Mouse (Mus musculus) myocyte (in vitro differentiated cells): Measurements from ENCODE around the gene Tmprss2. TPM values are rescaled to one million over a fixed set of nuclear protein-coding genes. Genes with fewer than 3 reads are reported as not detected.

Experiments used
- H3K27me3 ChIP-seq: one replicate; pipeline ENCODE4 v1.6.1; 2011; ENCODE audit not compliant: control insufficient read depth, insufficient read depth, insufficient read length
- H3K36me3 ChIP-seq: one replicate; pipeline ENCODE4 v1.6.1; 2011; ENCODE audit not compliant: control insufficient read depth, insufficient read depth
- H3K4me2 ChIP-seq: one replicate; pipeline ENCODE4 v1.6.1; 2011; ENCODE audit warnings: low read depth, control low read depth
- H3K4me3 ChIP-seq: one replicate; pipeline ENCODE4 v1.5.1; 2011; ENCODE audit warnings: mild to moderate bottlenecking, control low read depth, moderate library complexity
- H3K79me2 ChIP-seq: one replicate; pipeline ENCODE4 v1.6.1; 2011; ENCODE audit not compliant: control insufficient read depth, insufficient read depth
- H3ac ChIP-seq: one replicate; pipeline ENCODE4 v1.6.1; 2011; ENCODE audit not compliant: control insufficient read depth, insufficient read length
- CEBPB ChIP-seq: IDR thresholded peaks from 2 replicates; pipeline ENCODE4 v1.6.1; 2011; ENCODE audit warnings: mild to moderate bottlenecking, moderate library complexity; ENCODE audit not compliant: poor library complexity, insufficient read depth, severe bottlenecking
- E2F4 ChIP-seq: IDR thresholded peaks from one replicate; pipeline ENCODE4 v1.6.1; 2011; ENCODE audit warnings: mild to moderate bottlenecking, control low read depth, moderate library complexity; ENCODE audit not compliant: insufficient read depth
- MAX ChIP-seq: IDR thresholded peaks from one replicate; pipeline ENCODE4 v1.6.1; 2011; ENCODE audit warnings: low read depth, mild to moderate bottlenecking, control low read depth
- MYOD1 ChIP-seq, 3 experiments: IDR thresholded peaks; one replicate each; pipeline ENCODE4 v1.6.1; 2011; ENCODE audit warnings: control low read depth in 2 of 3, low read depth in 2 of 3, mild to moderate bottlenecking in 2 of 3, moderate library complexity in 1 of 3; ENCODE audit not compliant: insufficient read length in 2 of 3, control insufficient read depth in 1 of 3
- MYOG ChIP-seq, 3 experiments: IDR thresholded peaks; one replicate each; pipeline ENCODE4 v1.6.1; 2011; ENCODE audit warnings: control low read depth in 2 of 3, low read depth in 2 of 3, mild to moderate bottlenecking in 2 of 3; ENCODE audit not compliant: insufficient read length in 2 of 3, control insufficient read depth in 1 of 3, insufficient read depth in 1 of 3
- POLR2A ChIP-seq: IDR thresholded peaks from one replicate; pipeline ENCODE4 v1.6.1; 2011; ENCODE audit warnings: low read depth, mild to moderate bottlenecking, control low read depth, moderate library complexity; ENCODE audit not compliant: insufficient read length
- POLR2AphosphoS2 ChIP-seq: IDR thresholded peaks from one replicate; pipeline ENCODE4 v1.6.1; 2011; ENCODE audit warnings: low read depth, control low read depth; ENCODE audit not compliant: insufficient read length
- REST ChIP-seq: IDR thresholded peaks from one replicate; pipeline ENCODE4 v1.6.1; 2011; ENCODE audit warnings: mild to moderate bottlenecking, control low read depth, moderate library complexity; ENCODE audit not compliant: insufficient read depth, insufficient read length
- SRF ChIP-seq: IDR thresholded peaks from one replicate; pipeline ENCODE4 v1.6.1; 2011; ENCODE audit warnings: low read depth; ENCODE audit not compliant: control insufficient read depth, insufficient read length
- TCF12 ChIP-seq: IDR thresholded peaks from one replicate; pipeline ENCODE4 v1.6.1; 2011; ENCODE audit warnings: mild to moderate bottlenecking, control low read depth; ENCODE audit not compliant: poor library complexity, insufficient read depth, severe bottlenecking
- TCF3 ChIP-seq: IDR thresholded peaks from one replicate; pipeline ENCODE4 v1.6.1; 2011; ENCODE audit warnings: low read depth, control low read depth; ENCODE audit not compliant: insufficient read length
- USF1 ChIP-seq: IDR thresholded peaks from one replicate; pipeline ENCODE4 v1.6.1; 2011; ENCODE audit warnings: low read depth, mild to moderate bottlenecking, control low read depth, moderate library complexity
- polyA plus RNA-seq: library from polyadenylated mRNA; unstranded; fragments of >200 nt; fragmentation: generic; extraction: Trizol; gene quantifications from one replicate; pipeline ENCODE4 v1.2.1, GENCODE M21; 2012; ENCODE audit warnings: missing spikeins

The Tmprss2 gene
- 0.05 TPM for polyA plus RNA-seq

DNA sequence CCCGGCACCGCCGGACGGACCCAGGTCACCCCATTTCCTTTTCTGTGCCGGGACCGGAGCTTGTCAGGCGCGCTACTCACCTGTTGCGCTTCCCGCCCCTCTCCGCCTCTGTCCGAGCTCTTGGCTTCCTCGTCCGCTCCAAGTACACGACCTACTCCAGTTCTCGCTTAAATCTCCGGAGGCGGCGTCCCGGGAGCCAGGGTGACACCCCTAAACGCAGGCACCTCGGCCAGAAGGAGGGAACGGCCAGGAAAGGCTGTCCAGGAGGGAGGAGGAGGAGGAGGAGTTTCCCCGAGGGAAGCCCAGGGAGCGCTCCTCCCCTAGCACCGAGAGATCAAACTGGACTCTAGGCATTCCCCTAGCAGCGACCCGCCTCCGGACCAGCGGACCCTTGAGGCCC, at the start of gene Tmprss2:
Tmprss2 (minus strand) TSS at position 257 of the 400 bp plus-strand sequence.
- Histone ChIP-seq H3K36me3 (no peaks in the 10 kb centered on the region), H3K4me3 (no peak within 1 kb of the TSS), H3ac (no peak within 1 kb of the TSS), H3K79me2 (no peaks in the 10 kb centered on the region), H3K4me2 (no peak within 1 kb of the TSS), H3K27me3 (peaks cover 21% of the 10 kb centered on the region)
- no peak for TF ChIP-seq SRF
- no peak for TF ChIP-seq MYOD1 (IDR thresholded peaks at IDR 0.05; ENCODE audit: control insufficient read depth in 1 of 3, insufficient read length in 2 of 3, low read depth in 2 of 3)
- TF ChIP-seq MYOG (IDR thresholded peaks at IDR 0.05; ENCODE audit: control insufficient read depth in 1 of 3, insufficient read depth in 1 of 3, insufficient read length in 2 of 3, low read depth in 2 of 3) = no peak
- TF ChIP-seq TCF3 = no peak
- TF ChIP-seq TCF12 = no peak
- TF ChIP-seq E2F4 = no peak
- no peak for TF ChIP-seq USF1
- TF ChIP-seq REST = no peak
- TF ChIP-seq CEBPB = no peak
- TF ChIP-seq POLR2AphosphoS2 = no peak
- TF ChIP-seq MAX = no peak
- no peak for TF ChIP-seq POLR2A

DNA sequence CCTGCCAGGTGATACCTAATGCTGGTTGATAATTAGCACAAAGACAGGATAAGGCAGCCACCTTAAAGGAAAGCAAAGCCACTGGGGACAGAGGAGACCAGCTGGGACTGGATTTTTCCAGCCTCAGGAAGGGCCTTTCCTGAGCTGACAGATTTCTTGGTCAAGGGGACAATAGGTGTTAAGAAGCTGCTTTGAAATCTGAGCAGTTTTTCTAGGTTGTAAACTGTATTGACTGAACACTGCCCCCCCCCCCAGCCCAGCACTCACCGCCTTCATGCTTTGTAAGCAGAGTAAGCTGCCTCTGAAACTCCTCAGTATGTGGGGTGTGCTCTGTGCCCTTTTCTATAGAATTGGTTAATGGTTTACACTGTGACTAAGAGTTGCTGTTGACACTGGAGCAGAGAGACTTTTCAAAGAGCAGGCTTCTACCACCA, 48.2 kb upstream of the Tmprss2 start:
- Histone ChIP-seq H3ac (no peak overlapping the region), H3K36me3 (no peaks in the 10 kb centered on the region), H3K4me2 (no peak overlapping the region), H3K4me3 (no peak overlapping the region), H3K27me3 (no peaks in the 10 kb centered on the region), H3K79me2 (no peaks in the 10 kb centered on the region)
- TF ChIP-seq CEBPB (no peak), USF1 (no peak), POLR2A (no peak), MYOD1 (IDR thresholded peaks at IDR 0.05; ENCODE audit: control insufficient read depth in 1 of 3, insufficient read length in 2 of 3, low read depth in 2 of 3) (no peak), TCF3 (no peak), E2F4 (no peak), MYOG (IDR thresholded peaks at IDR 0.05; ENCODE audit: control insufficient read depth in 1 of 3, insufficient read depth in 1 of 3, insufficient read length in 2 of 3, low read depth in 2 of 3) (no peak), POLR2AphosphoS2 (no peak), TCF12 (no peak), SRF (no peak), MAX (no peak), REST (no peak)

DNA sequence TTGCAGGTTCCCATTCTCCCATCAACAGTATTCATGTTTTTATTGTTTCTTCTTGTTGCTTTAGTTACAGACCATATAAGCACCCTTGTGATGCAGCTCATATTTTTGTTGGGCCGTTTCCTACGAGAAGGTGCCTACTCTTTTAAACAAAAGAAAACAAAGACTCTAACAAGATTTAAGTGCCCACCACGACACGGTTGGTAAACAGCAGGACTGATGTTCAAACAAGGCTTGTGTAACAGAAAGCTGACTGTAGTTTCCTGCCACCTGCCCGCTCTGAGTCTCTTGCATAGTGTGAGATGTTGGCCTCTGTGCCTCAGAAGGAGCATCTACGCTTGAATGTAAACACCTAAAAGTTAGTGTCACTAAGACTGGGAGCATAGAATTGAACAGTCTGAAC, 47.5 kb upstream of the Tmprss2 start:
- no peaks in the 10 kb centered on the region for H3K79me2 ChIP-seq
- H3ac ChIP-seq = no peak overlapping the region
- H3K4me2 ChIP-seq = no peak overlapping the region
- no peaks in the 10 kb centered on the region for H3K27me3 ChIP-seq
- H3K36me3 ChIP-seq = no peaks in the 10 kb centered on the region
- TF ChIP-seq SRF = no peak
- no peak for TF ChIP-seq TCF3
- no peak for TF ChIP-seq E2F4
- no peak for TF ChIP-seq TCF12
- no peak for TF ChIP-seq CEBPB
- no peak overlapping the region for H3K4me3 ChIP-seq

DNA sequence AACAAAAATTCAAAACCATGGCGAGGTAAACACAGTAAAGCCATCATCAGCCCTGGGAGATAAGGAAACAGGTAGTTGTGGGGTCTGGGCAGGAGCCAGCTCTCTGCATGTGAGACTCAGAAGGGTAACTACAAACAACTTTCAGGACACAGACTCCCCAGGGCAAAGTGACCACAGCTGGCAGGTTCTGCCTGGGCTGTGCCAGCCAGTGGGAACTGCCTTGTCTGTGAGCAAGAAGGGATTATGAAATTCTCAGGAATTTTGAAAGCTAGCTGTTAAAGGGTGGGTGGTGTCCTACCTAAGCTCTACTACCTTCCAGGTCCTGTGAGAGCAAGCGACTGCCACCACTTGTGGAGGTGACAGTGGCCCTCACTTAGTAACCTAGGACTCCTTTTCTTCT, 44.8 kb upstream of the Tmprss2 start:
- TF ChIP-seq MAX = no peak
- no peak for TF ChIP-seq SRF
- TF ChIP-seq E2F4 = no peak
- TF ChIP-seq POLR2AphosphoS2 = no peak
- no peak for TF ChIP-seq TCF3
- TF ChIP-seq REST = no peak
- no peak for TF ChIP-seq MYOD1 (IDR thresholded peaks at IDR 0.05; ENCODE audit: control insufficient read depth in 1 of 3, insufficient read length in 2 of 3, low read depth in 2 of 3)
- no peak for TF ChIP-seq TCF12
- TF ChIP-seq USF1 = no peak
- H3K79me2 ChIP-seq = no peaks in the 10 kb centered on the region
- no peak overlapping the region for H3ac ChIP-seq
- H3K36me3 ChIP-seq = no peaks in the 10 kb centered on the region
- H3K4me3 ChIP-seq = no peak overlapping the region
- H3K4me2 ChIP-seq = no peak overlapping the region
- no peaks in the 10 kb centered on the region for H3K27me3 ChIP-seq

DNA sequence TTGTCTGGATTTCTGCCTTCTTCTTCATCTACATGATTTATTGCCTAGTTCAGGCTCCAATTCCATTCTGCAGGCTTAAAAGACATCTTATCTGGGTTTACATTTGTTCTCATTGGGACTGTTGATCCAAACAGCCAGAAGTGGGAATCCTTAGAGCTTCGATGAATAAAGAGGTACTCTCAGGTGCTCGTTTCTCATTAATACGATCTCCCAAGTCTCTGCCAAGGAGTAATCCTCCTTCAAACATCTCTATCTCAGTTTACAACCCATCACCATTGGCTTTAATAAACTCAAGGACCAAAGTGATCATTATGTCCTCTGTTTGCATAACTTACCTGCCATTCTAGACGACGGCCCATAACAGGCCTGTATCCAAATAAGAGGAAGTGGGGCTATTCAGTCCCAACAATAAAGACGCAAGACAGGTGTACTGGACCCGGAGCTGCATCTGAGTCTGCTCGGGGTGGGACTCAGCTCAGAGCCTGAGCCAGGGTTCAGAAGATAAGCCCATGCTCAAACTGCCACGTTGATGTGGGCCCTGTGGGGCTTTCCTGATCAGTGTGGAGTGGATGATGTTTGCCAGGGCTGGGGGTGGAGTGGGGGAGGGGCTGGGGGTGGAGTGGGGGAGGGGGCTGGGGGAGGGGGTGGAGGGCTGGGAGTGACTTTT, 38.7 kb upstream of the Tmprss2 start:
- no peak overlapping the region for H3K4me2 ChIP-seq
- no peak overlapping the region for H3ac ChIP-seq
- TF ChIP-seq E2F4 = no peak
- no peak for TF ChIP-seq POLR2AphosphoS2
- no peak for TF ChIP-seq TCF12
- TF ChIP-seq MAX = no peak
- TF ChIP-seq TCF3 = no peak
- TF ChIP-seq SRF = no peak
- no peak for TF ChIP-seq MYOG (IDR thresholded peaks at IDR 0.05; ENCODE audit: control insufficient read depth in 1 of 3, insufficient read depth in 1 of 3, insufficient read length in 2 of 3, low read depth in 2 of 3)
- TF ChIP-seq MYOD1 (IDR thresholded peaks at IDR 0.05; ENCODE audit: control insufficient read depth in 1 of 3, insufficient read length in 2 of 3, low read depth in 2 of 3) = no peak
- no peak for TF ChIP-seq REST
- no peak for TF ChIP-seq CEBPB
- TF ChIP-seq USF1 = no peak
- no peak for TF ChIP-seq POLR2A
- no peaks in the 10 kb centered on the region for H3K36me3 ChIP-seq
- H3K27me3 ChIP-seq = no peaks in the 10 kb centered on the region
- H3K4me3 ChIP-seq = no peak overlapping the region
- H3K79me2 ChIP-seq = no peaks in the 10 kb centered on the region
